Mouse (Mus musculus) liver, embryonic 14.5 days (tissue): ENCODE data around the gene Gtf2i.

Experiments used
- CTCF ChIP-seq: IDR thresholded peaks from 2 replicates; pipeline ENCODE4 v1.5.1; 2016; ENCODE audit warnings: antibody characterized with exemption, low read depth, control low read depth
- EP300 ChIP-seq: IDR thresholded peaks from 2 replicates; pipeline ENCODE4 v1.6.1; 2016; ENCODE audit warnings: antibody characterized with exemption, low read depth

- no peak for TF ChIP-seq EP300
- TF ChIP-seq CTCF, result no peak
Observed at GRCm38 (mm10) chr5:134221278-134221677, 93.3 kb downstream of the Gtf2i start.
